ENCODE assay signal across 8 mouse cellular contexts in genomic region chr11:23254548-23254947, GRCm38 (mm10). TPM values are rescaled to one million over a fixed set of nuclear protein-coding genes. Genes with fewer than 3 reads are reported as not detected.
DNase-seq lines count a peak whose midpoint lies in the region; ATAC-seq and TF ChIP-seq lines count a peak whose summit lies in the region.

No protein-coding gene starts in this region.

- peak overlapping the region; percentile 75 for H3K9ac ChIP-seq in kidney, embryonic 14.5 days (ENCODE audit: low read depth, low read length)
- peak overlapping the region; percentile 70; the same call in 1 of the 2 replicates for H3K9ac ChIP-seq in hindbrain, embryonic 15.5 days
- no peak overlapping the region for H3K9ac ChIP-seq in midbrain, postnatal 0 days (replicated peaks; ENCODE audit: low read length, poor library complexity, severe bottlenecking)

- peak overlapping the region; percentile 98 for H3K4me3 ChIP-seq in kidney, embryonic 14.5 days (ENCODE audit: low read length)
- H3K4me3 ChIP-seq in brown adipose tissue, adult 24 weeks (ENCODE audit: insufficient read depth, low read depth, low read length): peak overlapping the region; percentile 70
- H3K4me3 ChIP-seq in hindbrain, embryonic 15.5 days: peak overlapping the region; percentile 78
- H3K4me3 ChIP-seq in midbrain, postnatal 0 days (ENCODE audit: low read depth, low read length): peak overlapping the region; percentile 97

- H3K4me2 ChIP-seq in kidney, embryonic 14.5 days (replicated peaks; ENCODE audit: low read depth, low read length): peak overlapping the region; percentile 59
- H3K4me2 ChIP-seq in hindbrain, embryonic 15.5 days: peak overlapping the region; percentile 56
- H3K4me2 ChIP-seq in midbrain, postnatal 0 days (ENCODE audit: low read depth, low read length, poor library complexity, severe bottlenecking): peak overlapping the region; percentile 43

- H3K36me3 ChIP-seq in kidney, embryonic 14.5 days (ENCODE audit: control insufficient read depth, insufficient read depth, low read length): peaks cover 3% of the 10 kb centered on the region; the same call in 1 of the 2 replicates
- H3K36me3 ChIP-seq in hindbrain, embryonic 15.5 days: no peaks in the 10 kb centered on the region
- no peaks in the 10 kb centered on the region for H3K36me3 ChIP-seq in midbrain, postnatal 0 days (ENCODE audit: insufficient read depth, low read length)

- ATAC-seq in kidney, embryonic 14.5 days (ENCODE audit: low FRiP score, low TSS enrichment): no peak
- no peak for ATAC-seq in hindbrain, embryonic 15.5 days (ENCODE audit: low FRiP score, low read depth)
- no peak for ATAC-seq in midbrain, postnatal 0 days (ENCODE audit: low FRiP score)
- ATAC-seq in erythroid progenitor cell, adult 5-6 weeks (replicated peaks; ENCODE audit: low FRiP score, poor library complexity, severe bottlenecking): no peak
- ATAC-seq in cerebellum, adult (ENCODE audit: insufficient number of reproducible peaks, low FRiP score, low TSS enrichment): no peak

- 89% methylated on average over 4 of the region's 4 CpGs for whole genome bisulfite sequencing in kidney, embryonic 14.5 days
- WGBS in hindbrain, embryonic 15.5 days: 90% methylated on average over 4 of the region's 4 CpGs
- WGBS in midbrain, postnatal 0 days: 92% methylated on average over 4 of the region's 4 CpGs

- H3K27me3 ChIP-seq in kidney, embryonic 14.5 days (ENCODE audit: control insufficient read depth, insufficient read depth, low read length): no peaks in the 10 kb centered on the region
- H3K27me3 ChIP-seq in hindbrain, embryonic 15.5 days: no peaks in the 10 kb centered on the region
- H3K27me3 ChIP-seq in midbrain, postnatal 0 days (ENCODE audit: insufficient read depth, low read length): no peaks in the 10 kb centered on the region

- H3K27ac ChIP-seq in kidney, embryonic 14.5 days (ENCODE audit: low read depth, low read length): peak overlapping the region; percentile 91; the same call in 1 of the 2 replicates
- peak overlapping the region; percentile 79; the same call in 1 of the 2 replicates for H3K27ac ChIP-seq in brown adipose tissue, adult 24 weeks (replicated peaks; ENCODE audit: low read depth, low read length)
- H3K27ac ChIP-seq in hindbrain, embryonic 15.5 days (replicated peaks): peak overlapping the region; percentile 99
- peak overlapping the region; percentile 88 for H3K27ac ChIP-seq in midbrain, postnatal 0 days (ENCODE audit: low read depth, low read length)

- TF ChIP-seq CTCF in midbrain, postnatal 0 days (IDR thresholded peaks at IDR 0.05): no peak

- no peaks in the 10 kb centered on the region for H3K9me3 ChIP-seq in kidney, embryonic 14.5 days (ENCODE audit: control insufficient read depth, low read length)
- no peaks in the 10 kb centered on the region for H3K9me3 ChIP-seq in hindbrain, embryonic 15.5 days
- no peaks in the 10 kb centered on the region for H3K9me3 ChIP-seq in midbrain, postnatal 0 days (ENCODE audit: low read length)

- no peak for DNase-seq in kidney, adult 11 months
- no peak for DNase-seq in midbrain, postnatal 0 days (ENCODE audit: low spot score)
- DNase-seq in retina, embryonic 14.5 days (ENCODE audit: low spot score): no peak

- H3K4me1 ChIP-seq in kidney, embryonic 14.5 days (ENCODE audit: control insufficient read depth, insufficient read depth, low read length): 0 out of 2 replicates have a peak, but pooled peaks cover 5% of the 10 kb centered on the region
- H3K4me1 ChIP-seq in brown adipose tissue, adult 24 weeks (ENCODE audit: control insufficient read depth, insufficient read depth, insufficient read length, low read length): peaks cover 5% of the 10 kb centered on the region; the same call in 1 of the 2 replicates
- peaks cover 26% of the 10 kb centered on the region for H3K4me1 ChIP-seq in hindbrain, embryonic 15.5 days (replicated peaks)
- no peaks in the 10 kb centered on the region for H3K4me1 ChIP-seq in midbrain, postnatal 0 days (ENCODE audit: insufficient read depth, low read length)

RNA-seq across cellular contexts. Expression of gene Xpo1, which starts 1.3 kb away (rescaled TPM):
- polyA plus RNA-seq in kidney, embryonic 14.5 days (2014; fragmentation: Nextera tagmentation; extraction: Ambion mirVana): 77.9 and 149 TPM in 2 replicates
- 22.1 and 33.0 TPM in 2 replicates for polyA plus RNA-seq in brown adipose tissue, adult 24 weeks (2012; ENCODE audit: insufficient read depth, insufficient read length, missing spikeins)
- 67.6 and 71.7 TPM in 2 replicates for polyA plus RNA-seq in hindbrain, embryonic 15.5 days (2015; fragmentation: Nextera tagmentation; extraction: Ambion mirVana)
- total RNA-seq in midbrain, postnatal 0 days (2014; rRNA removed): 65.1 and 86.5 TPM in 2 replicates
- polyA plus RNA-seq in midbrain, postnatal 0 days (2015; fragmentation: Nextera tagmentation; extraction: Ambion mirVana): 37.4 and 44.0 TPM in 2 replicates
- 111 and 145 TPM in 2 replicates for total RNA-seq in erythroid progenitor cell, adult 5-6 weeks (2015; ENCODE audit: low replicate concordance)
- total RNA-seq in erythroid progenitor cell, adult 5-6 weeks (2017; ENCODE audit: low replicate concordance): 324 and 351 TPM in 2 replicates

RNA-seq across cellular contexts. Expression of gene Usp34, which starts 52.1 kb away (rescaled TPM):
- 33.9 and 45.5 TPM in 2 replicates for polyA plus RNA-seq in kidney, embryonic 14.5 days (2014; fragmentation: Nextera tagmentation; extraction: Ambion mirVana)
- polyA plus RNA-seq in brown adipose tissue, adult 24 weeks (2012; ENCODE audit: insufficient read depth, insufficient read length, missing spikeins): 12.4 and 15.9 TPM in 2 replicates
- 28.4 and 30.5 TPM in 2 replicates for polyA plus RNA-seq in hindbrain, embryonic 15.5 days (2015; fragmentation: Nextera tagmentation; extraction: Ambion mirVana)
- total RNA-seq in midbrain, postnatal 0 days (2014; rRNA removed): 107 and 140 TPM in 2 replicates
- polyA plus RNA-seq in midbrain, postnatal 0 days (2015; fragmentation: Nextera tagmentation; extraction: Ambion mirVana): 24.1 and 30.2 TPM in 2 replicates
- 73.5 and 161 TPM in 2 replicates for total RNA-seq in erythroid progenitor cell, adult 5-6 weeks (2015; ENCODE audit: low replicate concordance)
- total RNA-seq in erythroid progenitor cell, adult 5-6 weeks (2017; ENCODE audit: low replicate concordance): 69.0 and 77.5 TPM in 2 replicates
